Mouse (Mus musculus) CD4-positive naive resting alpha-beta T cell, adult 57 days (primary cell): Measurements from ENCODE around the gene Wdr4. TPM values are rescaled to one million over a fixed set of nuclear protein-coding genes. Genes with fewer than 3 reads are reported as not detected.

ENCODE experiments used
- total RNA-seq: library from RNA; stranded (reverse); gene quantifications from one replicate; pipeline ENCODE4 v1.2.4, GENCODE M21; 2023

Wdr4 gene
- total RNA-seq: 46.6 TPM

DNA sequence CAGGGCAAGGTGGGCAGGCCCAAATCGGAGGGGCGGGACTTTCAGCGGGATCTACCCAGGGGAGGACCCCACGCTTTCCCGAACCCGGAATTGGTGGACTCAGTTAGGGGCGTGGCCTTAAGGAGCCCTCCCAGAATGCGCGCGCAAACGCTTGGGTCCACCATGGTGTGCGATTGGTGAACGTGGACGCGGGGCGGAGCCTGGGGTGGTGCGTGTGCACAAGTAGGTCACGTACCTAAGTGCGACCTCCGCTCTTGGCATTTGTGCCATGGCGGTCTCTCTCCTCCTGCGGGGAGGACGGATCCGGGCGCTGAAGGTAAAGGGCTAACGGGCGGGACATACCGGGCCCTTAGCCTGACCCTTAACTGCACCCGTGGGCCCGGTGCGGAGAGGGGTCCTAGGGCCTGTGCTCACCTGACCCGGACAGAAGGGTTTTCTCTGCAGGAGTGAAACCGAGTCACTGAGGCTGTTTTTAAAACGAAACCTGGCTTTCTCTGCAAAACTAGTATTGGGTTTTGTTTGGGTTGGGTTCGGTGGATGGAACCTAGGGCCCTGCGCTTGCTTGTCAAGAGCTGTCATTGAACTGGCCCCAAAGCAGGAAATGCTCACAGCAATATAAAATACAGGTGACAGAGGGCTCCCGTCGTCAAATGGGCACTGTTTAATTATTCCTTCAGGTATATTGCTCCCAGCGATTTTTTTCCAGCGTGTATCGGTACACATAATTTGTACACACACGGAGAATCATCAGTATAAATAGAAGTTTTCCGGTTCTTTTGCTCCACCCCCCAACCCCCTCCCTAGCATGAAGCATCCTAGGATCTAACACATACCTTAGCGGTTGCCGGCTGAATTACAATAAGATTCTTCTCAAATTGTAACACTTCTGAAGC is at the start of gene Wdr4, which contains the start of gene Ndufv3:
Gene Wdr4, minus strand, starts transcription at position 35 of the 893 bp plus-strand sequence.
Gene Ndufv3, plus strand, starts transcription at position 170 of the 893 bp plus-strand sequence.

DNA sequence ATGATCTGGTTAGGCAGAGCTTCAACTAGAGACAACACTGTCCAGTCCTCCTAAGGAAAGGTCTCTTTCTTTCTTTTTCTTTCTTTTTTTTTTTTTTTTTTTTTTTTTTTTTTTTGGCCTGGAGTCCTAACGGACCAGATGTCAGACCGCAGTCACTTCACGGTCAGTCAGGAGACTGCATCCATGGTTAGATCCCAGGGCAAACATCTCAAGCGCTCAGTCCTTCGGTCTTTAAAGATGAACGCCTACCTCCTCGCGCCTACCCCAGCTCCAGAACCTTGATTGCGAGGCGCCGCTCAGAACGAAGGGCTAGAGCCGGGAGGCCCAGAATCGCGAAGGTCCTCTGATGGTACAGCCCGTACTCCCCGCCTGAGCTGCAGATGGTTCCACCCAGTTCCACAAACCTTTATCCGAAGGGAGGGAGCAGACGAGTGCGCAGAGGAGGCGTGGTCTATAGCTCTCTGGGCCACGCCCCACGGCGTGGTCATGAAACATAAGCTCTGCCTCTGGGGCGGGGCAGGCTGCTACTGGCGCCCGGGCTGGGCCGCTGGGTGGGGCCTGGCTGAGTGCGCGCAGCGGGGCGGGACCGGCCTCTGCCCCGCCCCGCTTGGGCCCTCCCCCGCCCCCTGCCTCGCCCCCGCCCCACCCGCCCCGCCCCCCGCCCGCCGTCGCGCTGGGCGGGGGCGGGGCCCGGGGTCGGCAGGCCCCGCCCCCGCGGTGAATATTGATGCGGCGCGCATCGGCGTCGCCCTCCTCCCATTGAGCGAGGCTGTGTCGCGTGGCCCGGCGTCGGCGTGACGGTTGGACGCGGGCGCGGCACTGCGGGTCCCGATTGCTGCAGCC is 44.5 kb upstream of the Wdr4 start, which contains the start of gene Pknox1:
Gene Pknox1, plus strand, starts transcription at position 720 of the 843 bp plus-strand sequence.

Other genes starting within 250 kb of the Wdr4 start
- not detected for gene Rsph1, start 242.6 kb downstream of the Wdr4 start, total RNA-seq
- 80.9 TPM for gene Slc37a1, start 233.2 kb downstream of the Wdr4 start, total RNA-seq
- gene Pde9a, start 133.8 kb downstream of the Wdr4 start, total RNA-seq: 2.4 TPM
- gene Ndufv3, start 135 bp upstream of the Wdr4 start, total RNA-seq: 108 TPM
- 59.2 TPM for gene Pknox1, start 44.8 kb upstream of the Wdr4 start, total RNA-seq
- gene Cbs, start 117.3 kb upstream of the Wdr4 start, total RNA-seq: 0.89 TPM
- gene U2af1, start 138.9 kb upstream of the Wdr4 start, total RNA-seq: 348 TPM
- gene Cryaa, start 157.8 kb upstream of the Wdr4 start, total RNA-seq: not detected